Mouse (Mus musculus): Measurements from ENCODE around the gene Camta2. TPM values are rescaled to one million over a fixed set of nuclear protein-coding genes. Genes with fewer than 3 reads are reported as not detected.

Camta2 gene
- total and polyA plus RNA-seq, 3 experiments: 3.5 to 25.4 (median 21.2) TPM

DNA sequence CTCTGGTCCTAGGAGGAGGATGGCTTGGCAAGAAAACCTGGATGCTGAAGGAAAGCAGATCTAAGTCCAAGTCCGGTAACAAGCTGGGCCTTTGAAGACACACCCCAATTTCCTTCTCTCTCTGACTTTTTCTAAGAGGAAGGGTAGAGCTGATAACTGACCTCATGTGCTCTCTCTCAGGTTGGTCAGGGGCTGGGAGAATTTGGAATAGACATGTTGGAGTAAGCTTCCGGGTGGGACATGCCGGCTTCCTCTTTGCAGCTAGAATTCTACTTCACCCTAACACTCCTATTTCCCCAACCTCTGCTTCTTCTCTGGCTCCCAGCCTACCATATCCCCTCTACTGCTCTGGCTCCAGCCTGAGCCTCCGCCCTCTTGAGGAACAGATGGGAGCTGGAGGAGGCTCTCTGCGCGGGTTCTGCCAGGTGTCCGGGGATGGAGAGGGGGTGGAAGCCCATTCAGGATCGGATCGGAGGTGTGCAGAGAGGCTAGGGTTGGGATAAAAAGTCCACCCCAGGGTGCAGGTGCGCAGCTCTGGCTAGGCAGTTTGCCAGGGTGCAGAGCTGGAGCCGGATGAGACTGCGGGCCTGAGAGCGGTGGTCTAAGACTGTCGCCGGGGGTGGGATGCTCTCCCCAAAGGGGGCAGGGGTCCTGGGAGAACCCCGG lies 871 bp downstream of the Camta2 start:
- TF ChIP-seq CTCF (IDR thresholded peaks at IDR 0.05; ENCODE audit: low read depth, low read length): no peak
- no peak for TF ChIP-seq TAL1 (conservative IDR thresholded peaks at IDR 0.05; ENCODE audit: low read depth, low read length)
- TF ChIP-seq GATA1 (IDR thresholded peaks at IDR 0.05; ENCODE audit: borderline replicate concordance, low read length): no peak
- TF ChIP-seq GATA2 (IDR thresholded peaks at IDR 0.05; ENCODE audit: borderline replicate concordance, low read depth, low read length): no peak
- TF ChIP-seq POLR2AphosphoS5 (IDR thresholded peaks at IDR 0.05; ENCODE audit: insufficient replicate concordance, low read depth, low read length): no peak
- Histone ChIP-seq H3K9me3 (replicated peaks) (no peaks in the 10 kb centered on the region), H3K4me3 (ENCODE audit: low read depth, low read length) (peak overlapping the region; percentile 88), H3K4me1 (ENCODE audit: insufficient read depth, low read depth, low read length) (peaks cover 35% of the 10 kb centered on the region), H3K36me3 (replicated peaks) (peaks cover 46% of the 10 kb centered on the region), H3K27me3 (ENCODE audit: insufficient read depth, low read length) (no peaks in the 10 kb centered on the region; the same call in 1 of the 2 replicates)
- ATAC-seq (ENCODE audit: extremely low read depth, insufficient number of reproducible peaks, low FRiP score, poor library complexity, severe bottlenecking) (0 out of 2 replicates have a peak, but pooled peaks have one; percentile 4), DNase-seq (ENCODE audit: low spot score) (peak; percentile 52)

DNA sequence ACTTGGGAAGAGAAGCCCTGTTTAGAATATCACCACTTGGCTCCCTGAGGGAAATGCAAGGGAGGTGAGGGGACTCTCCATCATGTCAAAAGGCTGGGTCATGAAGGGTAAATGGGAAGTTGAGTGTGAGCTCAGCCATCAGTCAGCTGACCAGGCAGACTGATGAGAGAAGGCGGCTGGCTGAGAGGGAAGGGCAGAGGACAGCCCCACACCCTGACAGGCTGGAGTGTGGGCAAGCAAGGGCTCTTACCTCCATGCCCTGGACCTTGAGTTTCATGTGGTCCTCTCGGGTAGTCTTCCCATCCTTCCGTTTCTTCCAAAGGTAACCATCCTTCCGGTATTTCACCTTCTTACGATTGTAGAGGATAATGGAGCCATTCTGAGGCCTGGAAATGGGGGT lies 4.3 kb downstream of the Camta2 start:
- Histone ChIP-seq H3K36me3 (replicated peaks) (peaks cover 76% of the 10 kb centered on the region), H3K4me3 (ENCODE audit: low read depth, low read length) (no peak overlapping the region), H3K9me3 (replicated peaks) (no peaks in the 10 kb centered on the region), H3K4me1 (ENCODE audit: insufficient read depth, low read depth, low read length) (peaks cover 53% of the 10 kb centered on the region), H3K27me3 (ENCODE audit: insufficient read depth, low read length) (no peaks in the 10 kb centered on the region)
- DNase-seq (ENCODE audit: low spot score): no peak
- no peak for TF ChIP-seq POLR2AphosphoS5 (IDR thresholded peaks at IDR 0.05; ENCODE audit: insufficient replicate concordance, low read depth, low read length)
- no peak for TF ChIP-seq CTCF (IDR thresholded peaks at IDR 0.05; ENCODE audit: low read depth, low read length)
- no peak for TF ChIP-seq GATA2 (IDR thresholded peaks at IDR 0.05; ENCODE audit: borderline replicate concordance, low read depth, low read length)
- no peak for TF ChIP-seq GATA1 (IDR thresholded peaks at IDR 0.05; ENCODE audit: borderline replicate concordance, low read length)
- TF ChIP-seq TAL1 (conservative IDR thresholded peaks at IDR 0.05; ENCODE audit: low read depth, low read length): no peak
- no peak for ATAC-seq (ENCODE audit: extremely low read depth, insufficient number of reproducible peaks, low FRiP score, poor library complexity, severe bottlenecking)

DNA sequence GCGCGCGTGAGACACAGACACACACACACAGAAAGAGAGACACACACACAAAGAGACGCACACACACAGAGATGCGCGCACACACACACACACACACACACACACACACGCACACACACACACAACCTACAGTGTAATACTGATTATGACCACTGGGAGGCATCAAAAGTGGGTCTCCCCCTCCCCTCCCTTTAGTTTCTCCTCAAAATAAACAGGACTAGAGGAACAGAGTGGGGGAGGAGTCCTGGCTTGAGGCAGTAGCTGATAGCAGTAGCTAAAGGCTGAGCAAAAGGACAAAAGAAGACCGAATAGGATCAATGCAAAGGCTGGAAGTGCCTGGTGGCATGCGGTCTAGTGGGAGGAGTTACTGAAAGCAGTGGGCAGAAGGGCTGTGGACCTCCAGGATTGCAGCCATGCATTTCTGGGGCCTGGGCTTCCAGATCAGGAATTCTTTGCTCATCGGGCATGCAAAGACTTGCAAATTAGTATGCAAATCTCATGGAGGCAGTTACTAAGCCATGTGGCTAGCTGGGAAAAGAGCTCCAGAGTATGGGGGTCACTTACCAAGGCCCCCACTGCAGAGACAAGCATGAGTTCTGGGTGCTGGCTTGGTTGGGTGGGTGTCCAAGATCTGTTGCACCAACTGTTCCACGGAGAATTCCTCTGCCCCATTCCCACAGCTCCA lies 5.9 kb downstream of the Camta2 start:
- no peaks in the 10 kb centered on the region for H3K27me3 ChIP-seq (ENCODE audit: insufficient read depth, low read length)
- no peak for DNase-seq (ENCODE audit: low spot score)
- TF ChIP-seq GATA1 (IDR thresholded peaks at IDR 0.05; ENCODE audit: borderline replicate concordance, low read length): no peak
- TF ChIP-seq CTCF (IDR thresholded peaks at IDR 0.05; ENCODE audit: low read depth, low read length): peak; percentile 36; the same call in 1 of the 2 replicates
- H3K4me3 ChIP-seq (ENCODE audit: low read depth, low read length): no peak overlapping the region
- no peaks in the 10 kb centered on the region for H3K9me3 ChIP-seq (replicated peaks)
- H3K4me1 ChIP-seq (ENCODE audit: insufficient read depth, low read depth, low read length): peaks cover 40% of the 10 kb centered on the region
- peaks cover 90% of the 10 kb centered on the region for H3K36me3 ChIP-seq (replicated peaks)
- ATAC-seq (ENCODE audit: extremely low read depth, insufficient number of reproducible peaks, low FRiP score, poor library complexity, severe bottlenecking): no peak

DNA sequence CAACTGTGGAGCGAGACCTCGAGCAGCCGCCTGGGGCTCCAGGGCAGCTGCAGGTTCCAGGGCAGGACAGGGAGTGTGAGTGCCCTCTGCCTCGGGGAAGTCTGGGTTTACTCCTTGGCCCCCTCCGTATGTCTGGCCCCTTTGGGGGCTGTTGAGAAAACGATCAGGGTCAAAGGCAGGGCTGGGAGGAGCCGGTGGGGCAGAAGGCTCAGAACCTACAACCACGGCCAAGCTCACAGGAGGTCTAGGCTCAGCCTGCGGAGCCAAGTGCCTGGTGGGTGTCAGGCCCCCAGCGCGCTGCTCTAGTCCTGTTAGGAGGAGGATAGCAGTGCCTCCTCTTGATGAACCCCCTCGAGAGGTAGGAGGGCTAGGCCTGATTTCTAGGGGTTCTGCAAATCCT lies 6.7 kb downstream of the Camta2 start:
- H3K27me3 ChIP-seq (ENCODE audit: insufficient read depth, low read length): no peaks in the 10 kb centered on the region
- H3K9me3 ChIP-seq (replicated peaks): no peaks in the 10 kb centered on the region
- H3K4me3 ChIP-seq (ENCODE audit: low read depth, low read length): no peak overlapping the region
- ATAC-seq (ENCODE audit: extremely low read depth, insufficient number of reproducible peaks, low FRiP score, poor library complexity, severe bottlenecking) (no peak), DNase-seq (ENCODE audit: low spot score) (no peak)
- peaks cover 34% of the 10 kb centered on the region for H3K4me1 ChIP-seq (ENCODE audit: insufficient read depth, low read depth, low read length)
- H3K36me3 ChIP-seq (replicated peaks): peaks cover 94% of the 10 kb centered on the region
- TF ChIP-seq POLR2AphosphoS5 (IDR thresholded peaks at IDR 0.05; ENCODE audit: insufficient replicate concordance, low read depth, low read length): no peak
- TF ChIP-seq GATA2 (IDR thresholded peaks at IDR 0.05; ENCODE audit: borderline replicate concordance, low read depth, low read length): no peak
- TF ChIP-seq TAL1 (conservative IDR thresholded peaks at IDR 0.05; ENCODE audit: low read depth, low read length): no peak
- TF ChIP-seq CTCF (IDR thresholded peaks at IDR 0.05; ENCODE audit: low read depth, low read length): no peak
- no peak for TF ChIP-seq GATA1 (IDR thresholded peaks at IDR 0.05; ENCODE audit: borderline replicate concordance, low read length)

DNA sequence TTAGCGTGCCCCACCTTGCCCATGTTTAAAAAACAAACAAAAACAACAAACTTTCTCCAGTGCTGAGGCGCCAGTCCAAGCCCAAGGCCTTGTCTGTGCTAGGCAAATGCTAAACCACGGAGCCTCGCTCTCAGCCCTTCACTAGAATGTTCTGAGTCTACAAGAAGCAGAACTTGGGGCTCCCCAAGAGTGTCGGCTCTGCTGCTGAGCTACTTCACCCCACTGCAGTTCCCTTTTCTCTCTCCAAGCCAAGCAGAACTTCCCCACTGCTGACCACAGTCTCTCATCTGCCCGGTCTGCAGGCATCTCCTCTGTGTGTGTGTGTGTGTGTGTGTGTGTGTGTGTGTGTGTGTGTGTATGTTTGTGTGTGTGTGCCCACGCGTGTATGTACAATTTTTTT lies 8.0 kb downstream of the Camta2 start:
- Histone ChIP-seq H3K4me1 (ENCODE audit: insufficient read depth, low read depth, low read length) (peaks cover 34% of the 10 kb centered on the region), H3K9me3 (replicated peaks) (no peaks in the 10 kb centered on the region), H3K36me3 (replicated peaks) (peaks cover 94% of the 10 kb centered on the region), H3K4me3 (ENCODE audit: low read depth, low read length) (no peak overlapping the region), H3K27me3 (ENCODE audit: insufficient read depth, low read length) (no peaks in the 10 kb centered on the region)
- TF ChIP-seq POLR2AphosphoS5 (IDR thresholded peaks at IDR 0.05; ENCODE audit: insufficient replicate concordance, low read depth, low read length) (no peak), GATA2 (IDR thresholded peaks at IDR 0.05; ENCODE audit: borderline replicate concordance, low read depth, low read length) (no peak), TAL1 (conservative IDR thresholded peaks at IDR 0.05; ENCODE audit: low read depth, low read length) (no peak), GATA1 (IDR thresholded peaks at IDR 0.05; ENCODE audit: borderline replicate concordance, low read length) (no peak), CTCF (IDR thresholded peaks at IDR 0.05; ENCODE audit: low read depth, low read length) (no peak)
- ATAC-seq (ENCODE audit: extremely low read depth, insufficient number of reproducible peaks, low FRiP score, poor library complexity, severe bottlenecking) (peak; percentile 75), DNase-seq (ENCODE audit: low spot score) (peak; percentile 59)

DNA sequence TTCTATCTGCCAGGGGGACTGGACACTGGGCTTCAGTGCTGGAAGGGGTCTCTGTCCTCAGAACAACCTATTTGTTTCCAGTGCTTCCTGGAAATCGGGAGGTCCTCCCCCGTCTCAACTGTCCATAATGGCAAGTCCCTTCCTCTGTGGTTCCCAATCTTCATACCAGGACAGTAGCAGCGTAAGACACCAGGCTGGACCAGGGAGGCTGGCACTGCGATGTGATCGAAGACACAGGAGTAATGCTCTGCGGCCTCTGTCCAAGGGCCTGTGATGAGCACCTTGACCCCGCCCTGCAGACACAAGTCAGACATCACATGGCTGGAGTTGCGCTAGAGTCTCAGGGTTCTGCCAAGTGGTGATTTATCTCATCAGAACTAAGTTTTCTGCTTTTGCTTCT lies 8.5 kb downstream of the Camta2 start:
- no peak for ATAC-seq (ENCODE audit: extremely low read depth, insufficient number of reproducible peaks, low FRiP score, poor library complexity, severe bottlenecking)
- TF ChIP-seq TAL1 (conservative IDR thresholded peaks at IDR 0.05; ENCODE audit: low read depth, low read length) (no peak), POLR2AphosphoS5 (IDR thresholded peaks at IDR 0.05; ENCODE audit: insufficient replicate concordance, low read depth, low read length) (no peak), CTCF (IDR thresholded peaks at IDR 0.05; ENCODE audit: low read depth, low read length) (no peak), GATA2 (IDR thresholded peaks at IDR 0.05; ENCODE audit: borderline replicate concordance, low read depth, low read length) (no peak), GATA1 (IDR thresholded peaks at IDR 0.05; ENCODE audit: borderline replicate concordance, low read length) (no peak)
- Histone ChIP-seq H3K9me3 (replicated peaks) (no peaks in the 10 kb centered on the region), H3K36me3 (replicated peaks) (peaks cover 94% of the 10 kb centered on the region), H3K4me1 (ENCODE audit: insufficient read depth, low read depth, low read length) (peaks cover 36% of the 10 kb centered on the region), H3K4me3 (ENCODE audit: low read depth, low read length) (no peak overlapping the region), H3K27me3 (ENCODE audit: insufficient read depth, low read length) (no peaks in the 10 kb centered on the region)
- DNase-seq (ENCODE audit: low spot score): no peak
